Mouse (Mus musculus) stomach, embryonic 15.5 days (tissue): ENCODE measurements around the gene Dera. TPM values are rescaled to one million over a fixed set of nuclear protein-coding genes. Genes with fewer than 3 reads are reported as not detected.
A peak's percentile ranks its signal among the peaks of the same experiment; 100 is the strongest.

Experiments used
- ATAC-seq: fragments of 200-750 bp; cut with Nextera tagmentation; 2 replicates; pipeline ENCODE4 v1.8.0; 2017; ENCODE audit warnings: low read depth, moderate number of reproducible peaks, moderate TSS enrichment; ENCODE audit not compliant: insufficient read depth, low FRiP score
- H3K27ac ChIP-seq: fragments of 300-500 bp; sonication (generic); 2 replicates; pipeline ENCODE4 v1.5.1; 2015; ENCODE audit warnings: mild to moderate bottlenecking, inconsistent platforms
- H3K27me3 ChIP-seq: fragments of 300-500 bp; sonication (generic); replicated peaks from 2 replicates; pipeline ENCODE4 v1.6.1; 2015; ENCODE audit warnings: inconsistent platforms
- H3K36me3 ChIP-seq: fragments of 300-500 bp; sonication (generic); 2 replicates; pipeline ENCODE4 v1.6.1; 2015; ENCODE audit warnings: inconsistent platforms
- H3K4me1 ChIP-seq: fragments of 300-500 bp; sonication (generic); 2 replicates; pipeline ENCODE4 v1.6.1; 2015; ENCODE audit warnings: inconsistent platforms
- H3K4me2 ChIP-seq: fragments of 300-500 bp; sonication (generic); 2 replicates; pipeline ENCODE4 v1.6.1; 2015; ENCODE audit warnings: mild to moderate bottlenecking, inconsistent platforms
- H3K4me3 ChIP-seq: fragments of 300-500 bp; sonication (generic); replicated peaks from 2 replicates; pipeline ENCODE4 v1.5.1; 2015; ENCODE audit warnings: inconsistent platforms
- H3K9ac ChIP-seq: fragments of 300-500 bp; sonication (generic); 2 replicates; pipeline ENCODE4 v1.6.1; 2015; ENCODE audit warnings: inconsistent platforms
- H3K9me3 ChIP-seq: fragments of 300-500 bp; sonication (generic); 2 replicates; pipeline ENCODE4 v1.6.1; 2016; ENCODE audit warnings: inconsistent platforms
- WGBS: fragments of 180-500 bp; shearing (Covaris S2); methylation state at CpG from one replicate; pipeline ENCODE4 v1.1.7; 2015; 5-methylcytosine and 5-hydroxymethylcytosine counted together
- polyA plus RNA-seq: library from polyadenylated mRNA; unstranded; fragments of >200 nt; fragmentation: Nextera tagmentation; extraction: Ambion mirVana; gene quantifications from 2 replicates; pipeline ENCODE4 v1.2.1, GENCODE M21; 2015

The Dera gene
- polyA plus RNA-seq, 1 experiment from 2014 or later, result 62.2 TPM

DNA sequence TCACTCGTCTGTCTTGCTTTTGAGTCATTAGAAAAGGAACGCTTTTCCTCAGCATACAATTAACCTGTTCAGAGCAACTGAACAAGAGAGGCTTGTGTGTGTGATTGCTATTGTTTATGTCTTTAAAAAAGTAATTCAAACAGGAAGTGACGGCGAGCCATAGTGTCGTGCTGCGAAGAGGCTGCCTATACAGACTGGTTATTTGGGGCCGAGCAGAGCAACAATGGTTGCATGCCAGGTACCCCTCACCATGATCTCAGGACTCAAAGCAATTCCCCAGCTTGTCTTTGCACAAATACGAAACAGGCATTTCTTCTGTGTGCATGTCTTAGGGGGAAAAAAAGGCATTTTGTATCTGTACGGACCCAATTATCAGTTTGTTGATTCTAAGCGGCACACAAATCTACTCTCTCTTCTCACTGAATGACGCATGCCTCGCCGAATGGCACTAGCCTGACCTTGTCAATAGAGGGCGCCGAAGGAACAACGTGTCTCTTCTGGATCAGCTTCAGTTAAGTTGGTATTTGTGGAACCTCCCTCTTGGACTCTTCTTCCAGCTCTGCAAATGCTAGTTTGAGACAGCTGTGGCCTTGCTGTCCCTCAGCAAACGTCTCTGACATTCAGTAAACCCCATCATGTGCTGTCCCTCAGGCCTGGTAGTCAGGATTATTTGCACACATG lies 117.8 kb downstream of the Dera start:
- Histone ChIP-seq H3K4me1 (no peaks in the 10 kb centered on the region), H3K27ac (no peak overlapping the region), H3K4me2 (no peak overlapping the region), H3K27me3 (no peaks in the 10 kb centered on the region), H3K9me3 (no peaks in the 10 kb centered on the region), H3K9ac (no peak overlapping the region), H3K4me3 (no peak overlapping the region), H3K36me3 (no peaks in the 10 kb centered on the region)
- no peak for ATAC-seq
- WGBS, result 29% methylated on average over 17 of the region's 17 CpGs

DNA sequence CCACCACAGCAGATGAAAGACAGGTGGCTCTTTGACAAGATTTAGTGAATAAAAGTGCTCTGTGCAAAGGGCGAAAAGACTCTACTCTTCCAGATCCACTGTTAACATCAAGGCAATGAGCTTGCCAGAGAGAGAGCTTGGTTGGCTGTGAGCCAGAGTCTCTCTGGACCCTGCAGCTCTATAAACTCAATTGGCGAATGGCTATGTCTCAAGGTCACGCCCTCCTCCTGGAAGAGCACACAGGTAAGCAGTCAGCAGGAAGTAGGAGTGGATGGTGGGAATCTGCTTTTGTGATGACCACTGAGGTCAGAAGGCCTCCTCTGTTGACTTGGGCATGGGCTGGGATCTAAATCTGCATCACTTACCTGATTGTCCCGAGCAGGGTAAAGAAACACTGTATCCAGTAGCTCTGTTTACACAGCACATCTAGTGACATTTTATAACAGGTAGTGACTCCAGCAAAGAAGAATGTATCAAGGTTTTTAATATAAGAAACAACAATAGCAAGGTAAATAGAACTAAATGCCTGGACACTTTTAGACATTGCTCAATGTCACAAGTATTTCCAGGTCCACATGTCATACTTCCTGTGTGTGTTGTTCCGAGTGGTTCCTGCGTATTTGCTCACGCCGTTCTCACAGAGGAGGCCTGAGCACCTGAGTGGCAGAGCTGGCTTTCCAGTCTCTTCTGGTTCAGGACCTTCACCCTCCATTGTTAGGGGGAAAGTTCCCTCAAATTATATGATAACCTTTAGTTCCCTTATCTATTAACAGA lies 120.3 kb downstream of the Dera start:
- no peak overlapping the region for H3K4me2 ChIP-seq
- H3K27me3 ChIP-seq, result no peaks in the 10 kb centered on the region
- no peaks in the 10 kb centered on the region for H3K9me3 ChIP-seq
- ATAC-seq, result peak; percentile 22; the same call in 1 of the 2 replicates
- H3K27ac ChIP-seq, result no peak overlapping the region
- H3K9ac ChIP-seq, result no peak overlapping the region
- 53% methylated on average over 8 of the region's 8 CpGs for WGBS
- H3K36me3 ChIP-seq, result no peaks in the 10 kb centered on the region
- H3K4me1 ChIP-seq, result no peaks in the 10 kb centered on the region
- no peak overlapping the region for H3K4me3 ChIP-seq

DNA sequence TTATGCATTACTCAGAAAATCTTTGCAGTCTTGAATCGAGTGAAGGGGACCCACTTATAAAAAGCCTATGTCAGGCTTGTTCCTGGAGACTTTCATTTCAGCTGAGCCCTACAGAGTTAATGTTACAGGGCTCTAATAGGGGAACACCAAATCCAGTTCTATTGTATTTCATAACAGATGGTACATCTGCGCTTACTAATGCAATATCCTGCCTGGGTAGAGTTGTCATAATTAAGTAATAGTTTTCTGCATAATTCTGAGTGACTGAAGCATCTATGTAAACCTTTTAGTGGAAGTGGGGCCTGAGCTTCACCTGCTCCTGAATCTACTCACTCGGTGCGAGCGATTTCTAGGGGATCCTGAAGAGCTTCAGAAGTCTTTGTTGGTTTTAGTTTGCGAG lies 131.3 kb downstream of the Dera start:
- H3K9ac ChIP-seq, result no peak overlapping the region
- no peak for ATAC-seq
- no peak overlapping the region for H3K4me2 ChIP-seq
- H3K9me3 ChIP-seq, result no peaks in the 10 kb centered on the region
- H3K27me3 ChIP-seq, result no peaks in the 10 kb centered on the region
- no peak overlapping the region for H3K4me3 ChIP-seq
- 71% methylated on average over 6 of the region's 6 CpGs for WGBS
- peak overlapping the region; percentile 18; the same call in 1 of the 2 replicates for H3K27ac ChIP-seq
- no peaks in the 10 kb centered on the region for H3K4me1 ChIP-seq
- H3K36me3 ChIP-seq, result no peaks in the 10 kb centered on the region

GRCm38 (mm10) chr6:137886210-137886979 lies 132.0 kb downstream of the Dera start:
- H3K27ac ChIP-seq, result peak overlapping the region; percentile 18; the same call in 1 of the 2 replicates
- no peak overlapping the region for H3K4me3 ChIP-seq
- H3K4me2 ChIP-seq, result no peak overlapping the region
- no peaks in the 10 kb centered on the region for H3K36me3 ChIP-seq
- no peaks in the 10 kb centered on the region for H3K27me3 ChIP-seq
- H3K9me3 ChIP-seq, result no peaks in the 10 kb centered on the region
- 17% methylated on average over 6 of the region's 6 CpGs for WGBS
- ATAC-seq, result peak; percentile 53; the same call in 1 of the 2 replicates
- no peak overlapping the region for H3K9ac ChIP-seq
- no peaks in the 10 kb centered on the region for H3K4me1 ChIP-seq

GRCm38 (mm10) chr6:137887258-137887657 lies 132.9 kb downstream of the Dera start:
- Histone ChIP-seq H3K4me3 (no peak overlapping the region), H3K4me1 (no peaks in the 10 kb centered on the region), H3K4me2 (no peak overlapping the region), H3K9ac (no peak overlapping the region), H3K9me3 (no peaks in the 10 kb centered on the region), H3K27me3 (no peaks in the 10 kb centered on the region), H3K27ac (no peak overlapping the region), H3K36me3 (no peaks in the 10 kb centered on the region)
- ATAC-seq, result no peak
- WGBS, result 79% methylated on average over 6 of the region's 6 CpGs

- Histone ChIP-seq H3K9me3 (no peaks in the 10 kb centered on the region), H3K27ac (no peak overlapping the region), H3K36me3 (no peaks in the 10 kb centered on the region), H3K27me3 (no peaks in the 10 kb centered on the region), H3K9ac (no peak overlapping the region), H3K4me2 (no peak overlapping the region), H3K4me3 (no peak overlapping the region), H3K4me1 (no peaks in the 10 kb centered on the region)
- ATAC-seq, result no peak
Observed at GRCm38 (mm10) chr6:137897671-137898070, 143.3 kb downstream of the Dera start.

GRCm38 (mm10) chr6:137901255-137901654 lies 146.9 kb downstream of the Dera start:
- Histone ChIP-seq H3K4me3 (no peak overlapping the region), H3K9me3 (no peaks in the 10 kb centered on the region), H3K27ac (no peak overlapping the region), H3K4me2 (no peak overlapping the region), H3K36me3 (no peaks in the 10 kb centered on the region), H3K4me1 (no peaks in the 10 kb centered on the region), H3K27me3 (no peaks in the 10 kb centered on the region), H3K9ac (no peak overlapping the region)
- 68% methylated on average over 5 of the region's 5 CpGs for WGBS
- no peak for ATAC-seq

Other genes with a start within 250 kb of the Dera start
- 42.3 and 45.5 TPM in 2 replicates for gene Eps8, start 99.7 kb upstream of the Dera start, polyA plus RNA-seq
- 139 and 147 TPM in 2 replicates for gene Strap, start 19.5 kb upstream of the Dera start, polyA plus RNA-seq